Mouse (Mus musculus): ENCODE data around the gene Smarca1.
A peak's percentile ranks its signal among the peaks of the same experiment; 100 is the strongest.

Smarca1 gene

DNA sequence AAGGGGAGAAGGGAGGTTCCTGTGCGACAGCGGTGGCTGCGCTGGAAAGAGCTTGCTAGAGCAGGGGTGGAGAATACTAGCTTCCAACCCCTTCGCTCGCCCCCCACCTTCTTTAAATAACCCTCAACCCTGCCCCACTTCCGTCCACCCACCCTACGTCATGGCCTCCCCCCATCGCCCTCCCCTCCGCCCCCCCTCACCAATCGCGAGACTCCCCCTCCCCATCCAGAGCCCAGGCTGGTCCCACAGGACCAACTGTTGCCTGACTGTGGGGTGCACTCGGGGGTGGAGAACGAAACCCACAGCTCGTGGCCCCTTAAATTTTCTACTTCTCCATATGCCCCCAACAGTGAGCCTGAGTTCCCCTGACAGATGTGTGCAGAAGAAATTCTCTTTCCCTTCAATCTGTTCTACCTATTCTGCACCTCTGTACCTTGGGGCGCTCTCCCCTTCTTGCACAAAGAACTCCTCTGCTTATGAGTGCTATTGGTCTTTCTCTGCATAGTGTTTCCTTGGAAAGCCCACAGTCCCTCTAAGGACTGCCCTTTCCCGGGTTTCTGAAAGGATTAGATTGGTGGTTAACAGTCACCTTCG is at the start of gene Smarca1:
TSS of gene Smarca1 (minus strand) at position 544 of the 594 bp plus-strand sequence.
- DNase-seq (ENCODE audit: low spot score in 2 of 2) = no peak

DNA sequence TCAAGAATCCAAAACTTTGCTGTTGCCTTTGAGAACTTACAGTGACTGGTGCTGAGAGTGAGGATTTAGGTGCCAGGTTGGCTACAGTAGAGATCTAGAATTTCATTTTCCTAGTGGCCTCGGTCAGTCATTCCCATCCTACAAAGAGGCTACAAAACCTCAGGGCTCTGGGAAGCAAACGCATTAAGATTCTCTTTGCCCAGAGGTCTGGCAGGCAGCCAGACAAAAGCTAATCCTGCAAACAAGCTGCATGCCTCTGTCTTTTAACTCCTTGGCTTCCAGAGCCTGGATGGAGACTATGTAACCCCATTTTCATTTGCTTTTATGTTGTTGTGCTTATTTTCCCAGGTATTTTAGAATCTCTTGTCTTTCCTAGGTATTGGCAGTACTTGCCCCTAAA is 45.0 kb upstream of the Smarca1 start:
- DNase-seq (ENCODE audit: low spot score in 2 of 2) = no peak

DNA sequence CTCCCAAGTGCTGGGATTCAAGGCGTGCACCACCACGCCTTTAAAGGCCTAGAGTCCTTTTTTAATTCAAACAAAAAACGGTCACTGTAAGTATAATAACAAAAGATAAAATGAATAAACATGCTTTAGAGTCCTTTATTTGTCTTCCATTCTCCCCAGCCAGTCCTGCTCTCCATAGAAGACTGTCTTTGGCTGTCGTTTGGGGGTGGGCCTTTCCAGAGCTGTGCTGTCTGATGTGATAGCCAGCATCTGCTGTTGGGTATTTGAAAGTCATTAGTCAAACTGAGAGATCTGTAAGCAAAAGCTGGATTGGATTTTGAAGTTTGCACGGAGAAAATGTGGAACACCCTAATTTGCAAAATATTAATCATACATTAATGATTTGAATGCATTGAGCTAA is 44.1 kb upstream of the Smarca1 start:
- no peak for DNase-seq (ENCODE audit: low spot score in 2 of 2)

DNA sequence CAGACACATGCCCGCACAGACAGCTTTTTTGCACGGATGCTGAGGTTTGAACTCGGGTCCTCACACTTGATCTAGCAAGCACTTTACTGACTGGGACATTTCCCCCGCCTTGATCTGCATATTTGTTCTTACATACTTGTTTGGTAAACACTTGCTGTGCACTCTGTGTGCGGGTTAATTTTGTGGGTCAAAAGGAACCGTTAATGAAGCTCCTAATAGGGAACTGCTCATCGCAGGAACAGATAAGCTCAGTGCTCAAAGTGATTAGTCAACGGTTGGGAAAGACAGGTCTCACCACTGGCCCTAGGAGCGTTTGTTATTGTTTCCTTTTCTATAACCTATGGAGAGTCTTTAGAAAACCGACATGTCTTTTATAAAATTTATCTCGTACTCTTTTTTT is 41.6 kb upstream of the Smarca1 start:
- DNase-seq (ENCODE audit: low spot score in 2 of 2) = no peak

DNA sequence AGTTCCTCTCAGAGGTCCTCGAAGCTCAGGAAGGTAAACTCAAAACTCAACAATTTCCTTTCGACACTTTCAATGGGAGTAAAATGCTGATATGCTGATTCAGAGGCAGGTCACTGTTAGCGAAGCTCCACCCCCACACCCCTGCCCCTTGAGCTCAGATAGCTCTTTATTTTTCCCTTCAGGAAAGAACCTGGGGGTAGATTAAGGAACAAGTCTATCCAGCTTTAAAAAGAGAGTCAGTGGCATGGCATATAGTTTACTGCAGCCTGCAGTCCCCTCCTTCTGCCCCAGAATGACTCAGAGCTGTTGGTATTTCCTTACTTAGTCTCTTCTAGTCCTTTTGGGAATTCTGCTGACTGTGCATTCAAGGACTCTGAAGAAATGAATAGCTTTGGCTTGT is 37.7 kb upstream of the Smarca1 start:
- DNase-seq (ENCODE audit: low spot score in 2 of 2) = peak in 1 of 2 experiments; percentile 6

DNA sequence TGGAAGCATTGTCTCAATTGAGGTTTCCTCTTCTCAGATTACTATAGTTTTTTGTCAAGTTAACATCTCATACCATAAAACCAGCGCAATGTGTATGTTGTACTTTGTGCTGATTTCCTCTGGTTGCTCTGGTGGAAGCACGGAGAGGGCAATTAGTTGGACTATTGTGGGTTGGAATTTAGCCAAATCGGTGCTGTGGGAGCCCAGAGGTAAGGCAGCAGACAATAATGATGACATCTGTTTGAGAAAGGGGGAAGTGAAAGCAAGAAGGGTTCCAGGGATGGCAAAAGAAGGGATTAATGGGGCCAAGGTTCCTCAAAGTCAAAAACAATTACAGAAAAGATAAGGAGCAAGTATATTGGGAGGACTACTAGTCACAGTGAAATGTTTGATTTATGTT is 35.2 kb upstream of the Smarca1 start:
- no peak for DNase-seq (ENCODE audit: low spot score in 2 of 2)

DNA sequence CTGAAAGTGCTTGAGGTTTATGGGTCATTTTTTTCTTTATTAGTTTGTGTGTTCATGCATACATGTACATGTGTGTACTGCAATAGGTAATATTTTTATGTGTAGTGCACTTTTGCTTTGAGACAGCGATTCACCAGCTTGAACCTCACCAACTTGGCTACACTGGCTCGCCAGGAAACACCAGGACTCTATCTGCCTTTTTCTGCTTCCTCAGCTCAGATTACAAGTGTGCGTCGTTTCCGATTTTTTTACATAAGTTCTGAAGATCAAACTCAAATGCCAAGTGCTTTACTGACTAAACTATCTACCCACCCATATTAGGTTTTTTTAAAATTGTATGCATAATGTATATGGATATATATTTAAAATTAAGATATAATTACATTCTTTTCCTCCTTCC is 27.8 kb upstream of the Smarca1 start:
- no peak for DNase-seq (ENCODE audit: low spot score in 2 of 2)

DNA sequence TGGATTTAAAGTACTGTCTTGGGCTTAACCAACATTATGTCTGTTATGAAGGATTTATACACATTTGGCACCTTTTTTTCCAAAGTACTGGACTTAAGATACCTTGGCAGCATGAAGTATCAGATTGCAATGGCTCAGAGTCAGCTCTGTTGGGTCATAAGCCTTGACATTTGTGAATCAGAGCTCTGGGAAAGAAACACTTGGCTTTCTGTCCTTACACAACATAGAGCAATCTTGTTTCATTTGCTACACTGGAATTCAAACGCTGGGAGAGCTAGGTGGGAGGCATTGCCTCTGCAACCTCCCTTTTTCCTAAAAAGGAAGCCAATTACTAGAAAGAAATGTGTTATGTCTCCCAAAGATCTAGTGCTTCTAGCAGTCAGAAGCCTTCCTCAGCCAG is 24.1 kb upstream of the Smarca1 start:
- DNase-seq (ENCODE audit: low spot score in 2 of 2) = no peak

DNA sequence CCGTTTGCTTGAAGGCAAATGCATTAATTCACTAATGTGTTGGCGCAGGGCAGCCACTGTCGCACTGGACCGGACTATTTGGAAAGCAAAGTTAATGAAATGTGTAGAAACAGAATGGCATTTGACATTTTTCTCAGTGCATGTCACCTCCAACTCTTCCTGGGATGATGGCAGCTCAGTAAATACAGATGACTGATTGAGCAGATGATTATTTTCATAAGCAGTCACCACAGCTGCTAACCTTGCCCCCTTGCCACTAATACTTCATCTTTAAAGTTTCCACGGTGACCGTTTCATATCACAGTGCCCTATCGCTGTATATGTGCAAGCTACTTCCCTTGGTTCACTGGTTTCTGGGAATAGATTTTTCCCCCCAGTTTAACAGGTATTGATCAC is 20.8 kb upstream of the Smarca1 start:
- DNase-seq (ENCODE audit: low spot score in 2 of 2) = no peak

DNA sequence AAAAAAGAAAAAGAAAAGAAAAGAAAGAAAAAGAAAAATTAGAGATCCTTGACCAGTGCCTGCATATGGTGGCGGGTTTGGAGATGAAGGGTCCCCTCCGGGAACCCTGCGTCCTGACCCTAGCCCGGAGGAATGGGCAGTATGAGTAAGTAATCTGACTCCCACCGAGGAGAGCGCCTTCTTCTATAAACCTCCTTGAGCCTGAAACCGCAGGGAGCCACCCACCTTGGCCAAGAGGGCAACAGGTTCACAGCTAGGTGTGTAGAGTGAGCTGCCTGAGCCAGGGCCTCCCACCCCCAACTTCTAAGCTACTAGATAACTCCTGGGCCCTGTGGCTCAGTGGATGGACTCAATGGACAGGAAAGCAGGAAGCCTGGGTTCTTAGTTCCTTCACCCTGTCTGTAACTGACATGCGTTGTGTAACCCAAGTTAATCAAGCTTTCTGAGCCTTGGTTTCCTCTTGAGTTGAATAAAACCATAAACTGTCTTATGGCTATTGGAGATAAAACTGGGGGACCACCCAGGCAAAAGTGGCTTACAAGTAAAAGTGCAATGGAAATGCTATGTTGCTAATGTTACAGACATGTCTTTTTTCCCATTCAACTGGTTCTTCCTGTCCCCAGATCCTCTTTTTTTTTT is 20.2 kb upstream of the Smarca1 start:
- DNase-seq (ENCODE audit: low spot score in 2 of 2) = no peak

DNA sequence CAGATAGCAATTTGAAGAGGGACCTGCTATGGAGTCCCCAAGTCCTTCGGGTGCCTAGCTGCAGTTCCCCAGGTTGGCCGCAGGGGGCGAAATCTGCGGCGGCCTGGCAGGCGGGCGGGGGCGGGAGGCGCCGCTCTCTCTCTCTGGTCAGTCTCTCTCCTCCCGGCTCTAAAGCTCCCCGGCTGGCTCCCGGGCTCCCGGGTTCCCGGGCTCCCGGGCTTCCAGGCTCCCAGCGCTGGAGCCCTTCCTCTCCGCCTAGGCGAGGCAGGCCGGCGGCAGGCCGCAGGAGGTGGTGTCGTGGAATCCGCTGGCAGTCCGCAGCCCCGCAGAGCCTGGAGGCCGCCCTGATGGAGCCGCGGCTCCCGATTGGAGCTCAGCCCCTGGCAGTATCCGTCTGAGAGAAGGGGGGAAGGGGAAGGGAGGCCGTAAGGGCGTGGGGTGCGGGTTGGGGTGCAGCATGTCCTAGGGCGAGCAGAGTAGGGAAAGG is 19.6 kb upstream of the Smarca1 start, which contains the start of gene Ocrl:
TSS of gene Ocrl (plus strand) at position 82 of the 487 bp plus-strand sequence.
- peak; percentile 49 to 63 for DNase-seq (ENCODE audit: low spot score in 2 of 2)

DNA sequence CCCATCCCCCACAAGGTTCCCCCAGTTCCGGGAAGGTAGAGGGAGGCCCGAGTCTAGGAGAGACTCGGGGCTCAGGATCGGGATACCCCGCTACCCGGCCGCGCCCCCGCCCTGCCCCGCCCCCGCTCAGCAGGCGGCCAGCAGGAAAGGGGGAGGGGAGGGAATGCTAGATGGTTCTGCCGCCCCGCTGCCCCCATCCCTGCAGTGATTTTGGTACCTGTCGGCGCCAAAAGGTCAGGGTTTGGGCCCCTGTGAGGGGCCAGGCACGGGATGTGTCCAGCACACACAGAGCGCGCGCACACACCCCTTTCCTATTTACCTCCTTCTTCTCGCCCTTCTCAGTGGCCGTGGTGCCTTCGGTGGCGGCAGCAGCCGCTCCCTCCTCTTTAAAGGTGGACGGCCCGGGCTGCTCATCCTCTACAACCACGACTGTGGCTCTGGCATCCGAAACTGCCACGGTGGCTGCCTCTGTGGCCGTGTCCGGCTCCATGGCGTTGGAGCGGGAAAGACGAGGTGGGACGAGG is 805 bp downstream of the Smarca1 start:
- DNase-seq (ENCODE audit: low spot score in 2 of 2) = peak in 1 of 2 experiments; percentile 16

DNA sequence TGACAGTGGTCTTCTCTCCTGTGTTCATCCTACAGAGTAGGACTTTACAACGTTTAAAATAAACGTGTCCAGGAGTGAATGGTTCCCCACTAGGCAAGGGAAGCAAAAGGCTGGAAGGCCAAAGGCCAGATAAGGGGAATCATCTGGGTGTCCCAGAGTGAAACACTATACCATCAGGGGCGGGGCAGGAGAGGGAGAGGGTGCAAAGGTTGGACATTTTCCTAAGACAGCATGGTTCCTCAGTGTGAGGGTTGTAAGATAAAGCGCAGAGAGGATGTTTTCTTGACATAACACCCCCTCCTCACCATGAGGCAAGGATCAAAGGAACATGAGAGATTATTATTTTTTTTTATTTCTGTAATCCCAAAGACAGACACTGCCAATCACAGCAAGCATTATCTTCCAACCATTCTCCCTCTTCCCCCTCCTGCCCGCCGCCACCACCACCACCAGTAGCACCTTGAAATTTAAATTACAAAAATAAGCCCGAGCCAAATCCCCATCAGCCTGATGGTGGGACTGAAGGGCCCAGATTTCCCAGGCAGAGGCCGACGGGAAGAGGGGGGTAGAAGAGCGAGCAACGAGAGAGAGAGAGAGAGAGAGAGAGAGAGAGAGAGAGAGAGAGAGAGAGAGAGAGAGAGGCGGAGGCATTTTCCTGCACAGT is 1.4 kb downstream of the Smarca1 start:
- DNase-seq (ENCODE audit: low spot score in 2 of 2) = no peak

DNA sequence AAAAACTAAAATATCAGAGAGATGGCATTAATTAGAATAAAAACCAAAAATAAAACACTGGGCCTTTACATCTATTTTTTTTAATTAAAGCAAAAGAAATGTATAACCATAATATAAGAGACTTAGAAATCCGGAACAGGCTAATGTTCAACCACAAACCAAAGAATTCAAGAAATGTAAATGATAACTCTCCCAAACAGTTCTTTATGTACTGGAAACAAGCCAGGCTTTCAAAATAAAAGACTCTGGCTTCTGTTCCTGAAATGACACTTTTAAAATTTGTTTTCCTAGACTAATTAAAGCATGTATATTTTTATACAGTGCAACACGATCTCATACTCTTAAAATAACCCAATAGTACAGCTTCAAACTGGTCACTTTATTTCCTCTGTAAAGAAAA is 5.4 kb downstream of the Smarca1 start:
- DNase-seq (ENCODE audit: low spot score in 2 of 2) = no peak

DNA sequence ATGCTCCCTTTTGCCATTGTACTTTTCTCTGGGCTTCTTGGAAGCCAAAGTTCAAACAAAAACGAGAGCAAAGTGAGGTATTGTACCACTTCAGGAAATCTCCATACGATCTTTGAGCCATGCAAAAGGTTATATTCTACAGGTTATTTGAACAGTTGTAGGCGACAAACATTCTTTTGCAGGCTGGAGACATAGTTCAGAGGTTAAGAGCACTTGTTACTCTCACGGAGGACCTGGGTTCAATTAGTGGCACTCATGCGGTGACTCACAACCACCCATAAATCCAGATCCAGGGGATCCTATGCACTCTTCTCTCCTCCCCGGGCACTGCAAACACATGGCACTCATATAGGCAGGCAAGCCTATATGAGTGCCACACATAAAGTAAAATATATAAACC is 10.0 kb downstream of the Smarca1 start:
- DNase-seq (ENCODE audit: low spot score in 2 of 2) = no peak

DNA sequence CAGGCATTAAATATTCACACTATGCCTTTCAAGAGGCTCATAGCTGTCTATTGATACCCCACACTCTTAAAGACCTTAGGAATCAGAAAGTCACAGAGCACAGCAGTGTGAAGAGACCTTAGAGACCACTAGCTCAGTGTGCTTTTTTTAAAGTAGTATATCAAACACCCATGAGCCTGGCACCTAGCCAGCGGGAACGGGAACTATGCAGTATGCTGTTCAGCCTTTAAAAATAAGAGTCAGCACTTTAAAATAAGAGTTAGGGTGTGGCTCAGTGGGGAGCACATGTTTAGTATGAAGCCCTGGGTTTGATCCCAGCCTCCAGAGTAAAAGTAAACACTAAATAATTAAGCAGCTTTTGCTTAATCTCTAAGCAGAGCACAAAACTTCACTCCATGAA is 12.7 kb downstream of the Smarca1 start:
- no peak for DNase-seq (ENCODE audit: low spot score in 2 of 2)

DNA sequence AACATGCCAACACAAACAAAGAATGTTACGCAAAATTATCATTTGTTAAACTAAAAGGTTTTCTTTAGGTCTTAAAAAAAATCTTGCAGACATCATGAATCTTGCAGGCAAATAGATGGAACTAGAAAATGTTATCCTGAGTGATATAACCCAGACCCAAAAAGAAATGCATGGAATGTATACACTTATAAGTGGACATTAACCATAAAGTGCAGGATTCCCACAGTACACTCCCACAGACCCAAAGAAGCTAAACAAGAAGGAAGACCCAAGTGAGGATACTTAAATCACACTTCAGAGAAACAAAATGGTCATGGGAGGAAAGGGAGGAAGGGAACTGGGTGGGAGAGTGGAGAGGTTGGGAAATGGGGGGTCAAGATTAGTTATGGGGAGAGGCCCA is 34.2 kb downstream of the Smarca1 start:
- no peak for DNase-seq (ENCODE audit: low spot score in 2 of 2)

DNA sequence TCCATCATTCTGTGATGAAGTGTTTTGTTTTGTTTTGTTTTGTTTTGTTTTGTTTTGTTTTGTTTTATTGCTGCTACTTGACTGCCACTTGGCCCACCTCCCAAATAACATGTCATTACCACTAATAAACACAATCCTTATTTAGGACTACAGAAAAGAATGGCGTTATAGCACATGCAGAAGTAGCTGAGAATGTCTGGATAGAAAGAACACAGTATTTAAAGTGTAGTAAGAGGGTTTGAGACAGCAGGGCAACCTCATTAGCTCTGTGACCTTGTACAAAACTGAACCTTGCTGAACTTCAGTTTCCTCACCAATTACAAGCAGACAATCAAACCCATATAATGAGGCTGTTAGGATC is 57.0 kb downstream of the Smarca1 start:
- DNase-seq (ENCODE audit: low spot score in 2 of 2) = no peak

DNA sequence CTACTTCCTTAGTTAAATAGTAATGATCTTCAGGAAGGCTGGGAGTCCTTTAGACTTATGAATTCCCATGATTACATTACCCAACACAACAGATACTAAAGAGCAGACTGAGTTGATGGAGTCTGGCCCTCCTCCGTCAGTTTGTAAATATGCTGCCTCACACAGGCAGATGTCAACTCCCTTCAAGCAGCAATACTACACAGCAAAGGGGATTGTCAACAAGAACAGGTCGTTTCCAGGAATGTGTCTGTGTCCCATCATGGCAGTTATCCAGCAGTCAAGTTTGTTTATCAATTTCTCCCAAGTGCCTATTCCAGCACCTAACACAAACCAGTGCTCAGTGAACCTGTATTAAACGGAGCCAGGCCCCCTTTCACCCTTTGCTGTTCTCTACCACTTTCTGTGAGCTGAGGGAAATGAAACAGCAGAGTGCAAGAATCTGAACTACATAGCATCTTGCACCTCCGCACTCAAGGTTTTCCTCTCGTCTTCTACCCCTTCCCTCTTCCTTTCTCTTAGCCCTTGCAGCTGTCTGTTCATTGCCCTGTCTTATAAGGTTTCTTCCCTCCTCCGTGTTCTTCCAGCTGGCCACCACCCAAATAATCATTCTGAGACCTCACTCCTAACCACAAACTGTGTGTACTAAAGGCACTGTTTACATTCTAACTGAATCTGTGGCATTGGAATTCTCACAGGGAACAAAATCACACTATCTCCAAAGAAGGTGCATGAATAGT is 57.5 kb downstream of the Smarca1 start:
- DNase-seq (ENCODE audit: low spot score in 2 of 2) = no peak

DNA sequence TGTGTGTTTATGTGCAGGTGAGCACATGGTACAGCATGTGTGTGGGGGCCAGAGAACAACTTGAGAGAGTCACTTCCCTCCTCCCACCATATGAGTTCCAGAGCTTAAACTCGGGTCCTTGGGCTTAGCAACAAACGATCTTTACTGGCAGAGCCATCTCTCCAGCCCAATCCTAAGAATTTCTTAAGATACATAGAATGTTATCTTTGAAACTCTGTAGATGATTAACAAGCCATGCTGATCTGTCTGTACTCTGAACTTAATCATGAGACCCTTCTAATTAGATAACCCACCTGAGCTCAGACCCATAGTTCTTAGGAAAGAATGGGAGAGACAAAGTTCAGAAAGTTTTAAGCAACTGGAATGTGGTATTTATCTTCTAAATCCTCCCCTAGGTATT is 59.3 kb downstream of the Smarca1 start:
- DNase-seq (ENCODE audit: low spot score in 2 of 2) = no peak

DNA sequence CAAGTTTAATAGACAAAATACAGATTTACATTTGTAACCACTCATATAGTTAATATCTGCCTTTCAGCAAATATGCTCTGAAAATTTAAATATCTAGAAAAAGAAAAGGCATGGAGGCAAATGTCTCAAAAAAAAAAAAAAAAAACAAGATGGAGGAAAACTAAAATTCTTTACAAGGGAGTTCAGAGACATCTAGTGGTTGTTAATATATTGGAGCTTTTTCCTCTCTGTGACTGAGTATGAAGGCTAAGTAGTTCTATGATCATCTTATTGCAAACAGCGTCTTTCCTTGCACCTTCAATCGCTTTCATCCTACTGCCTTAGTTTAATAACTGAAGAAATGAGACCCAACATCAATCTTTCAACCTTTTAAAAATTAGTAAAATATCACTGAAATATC is 72.2 kb downstream of the Smarca1 start:
- no peak for DNase-seq (ENCODE audit: low spot score in 2 of 2)

DNA sequence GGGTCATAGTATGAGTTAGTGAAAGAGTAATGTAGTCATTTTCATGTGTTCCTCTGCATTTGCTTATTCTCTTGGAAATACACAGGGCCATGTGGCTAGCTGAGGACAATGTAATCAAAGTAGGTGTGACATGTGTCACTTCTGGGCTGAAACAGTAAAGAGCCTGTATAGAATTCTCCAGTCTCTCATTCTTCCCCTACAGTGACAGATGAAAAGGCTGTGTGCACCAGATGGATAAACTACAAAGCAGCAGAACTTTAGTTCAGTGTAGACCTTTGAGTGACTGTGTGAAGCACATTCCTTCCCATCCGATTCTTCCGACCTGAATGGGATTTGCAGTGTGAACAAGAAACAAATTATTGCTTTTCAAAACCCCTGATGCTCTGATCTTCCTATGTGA is 84.1 kb downstream of the Smarca1 start:
- DNase-seq (ENCODE audit: low spot score in 2 of 2) = no peak
